Mouse (Mus musculus) neural tube, embryonic 11.5 days (tissue): ENCODE measurements around the gene Cgnl1. TPM values are rescaled to one million over a fixed set of nuclear protein-coding genes. Genes with fewer than 3 reads are reported as not detected.

ENCODE experiments used
- ATAC-seq: fragments of 200-750 bp; cut with Nextera tagmentation; 2 replicates; pipeline ENCODE4 v1.8.0; 2017; ENCODE audit warnings: moderate number of reproducible peaks, mild to moderate bottlenecking, moderate TSS enrichment, moderate library complexity; ENCODE audit not compliant: insufficient read depth, low FRiP score, low TSS enrichment
- DNase-seq: peaks from one replicate; pipeline ENCODE4 v3.0.0-alpha.2; 2015; ENCODE audit warnings: low spot score
- H3K27ac ChIP-seq: fragments of 300-500 bp; sonication (generic); 2 replicates; pipeline ENCODE4 v1.5.1; 2014; ENCODE audit warnings: low read depth, mild to moderate bottlenecking, low read length
- H3K27me3 ChIP-seq: fragments of 300-500 bp; sonication (generic); 2 replicates; pipeline ENCODE4 v1.6.1; 2014; ENCODE audit warnings: mild to moderate bottlenecking, low read length, mixed read lengths; ENCODE audit not compliant: control insufficient read depth, insufficient read depth
- H3K36me3 ChIP-seq: fragments of 300-500 bp; sonication (generic); 2 replicates; pipeline ENCODE4 v1.6.1; 2014; ENCODE audit warnings: mild to moderate bottlenecking, low read length, moderate library complexity, mixed read lengths; ENCODE audit not compliant: control insufficient read depth, insufficient read depth
- H3K4me1 ChIP-seq: fragments of 300-500 bp; sonication (generic); 2 replicates; pipeline ENCODE4 v1.6.1; 2014; ENCODE audit warnings: low read length, mixed read lengths; ENCODE audit not compliant: control insufficient read depth, insufficient read depth
- H3K4me2 ChIP-seq: fragments of 300-500 bp; sonication (generic); 2 replicates; pipeline ENCODE4 v1.6.1; 2014; ENCODE audit warnings: low read depth, mild to moderate bottlenecking, moderate library complexity
- H3K4me3 ChIP-seq: fragments of 300-500 bp; sonication (generic); 2 replicates; pipeline ENCODE4 v1.5.1; 2014; ENCODE audit warnings: low read depth, low read length
- H3K9ac ChIP-seq: fragments of 300-500 bp; sonication (generic); 2 replicates; pipeline ENCODE4 v1.6.1; 2014; ENCODE audit warnings: mild to moderate bottlenecking, low read length
- H3K9me3 ChIP-seq: fragments of 300-500 bp; sonication (generic); 2 replicates; pipeline ENCODE4 v1.6.1; 2016; ENCODE audit warnings: low read length; ENCODE audit not compliant: control insufficient read depth
- WGBS: fragments of 180-500 bp; shearing (Covaris S2); extraction: QIAGEN DNeasy Blood & Tissue Kit; methylation state at CpG from one replicate; pipeline ENCODE4 v1.1.7; 2014; 5-methylcytosine and 5-hydroxymethylcytosine counted together
- polyA plus RNA-seq: library from polyadenylated mRNA; unstranded; fragments of >200 nt; fragmentation: Nextera tagmentation; extraction: Ambion mirVana; gene quantifications from 2 replicates; pipeline ENCODE4 v1.2.1, GENCODE M21; 2014

The Cgnl1 gene
- polyA plus RNA-seq, 1 experiment from 2014 or later: 7.5 TPM

GRCm38 (mm10) chr9:71808640-71809254 lies 37.3 kb upstream of the Cgnl1 start:
- H3K4me3 ChIP-seq: no peak overlapping the region

DNA sequence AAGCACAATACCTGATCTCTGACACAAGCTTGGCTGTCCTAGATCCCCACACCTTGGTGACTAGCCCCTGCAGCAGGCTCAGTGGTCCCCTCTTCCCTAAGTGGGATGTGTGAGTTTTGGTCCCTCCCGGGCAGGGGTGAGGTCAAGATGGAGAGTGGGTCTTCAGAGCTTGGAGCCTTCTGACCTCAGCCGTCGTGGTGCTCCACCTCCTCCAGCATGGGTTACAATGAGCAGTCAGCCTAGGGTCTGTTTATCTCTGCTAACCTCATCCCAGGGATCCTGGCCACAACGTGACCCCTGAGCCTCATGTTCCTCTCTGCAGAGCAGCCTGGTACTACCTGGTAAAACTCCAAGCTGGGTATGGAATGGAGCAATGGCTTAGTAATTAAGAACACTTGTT lies 36.4 kb upstream of the Cgnl1 start:
- H3K4me3 ChIP-seq: no peak overlapping the region
- H3K27me3 ChIP-seq: no peaks in the 10 kb centered on the region
- ATAC-seq (no peak), DNase-seq (no peak)
- no peak overlapping the region for H3K4me2 ChIP-seq
- 0 out of 2 replicates have a peak, but pooled peaks cover 2% of the 10 kb centered on the region for H3K4me1 ChIP-seq
- H3K9ac ChIP-seq: no peak overlapping the region
- 51% methylated on average over 4 of the region's 4 CpGs for WGBS
- no peaks in the 10 kb centered on the region for H3K36me3 ChIP-seq
- no peak overlapping the region for H3K27ac ChIP-seq
- no peaks in the 10 kb centered on the region for H3K9me3 ChIP-seq

More at GRCm38 (mm10) chr9:71808640-71809254, 37.3 kb upstream of the Cgnl1 start:
- Histone ChIP-seq H3K4me1 (0 out of 2 replicates have a peak, but pooled peaks cover 2% of the 10 kb centered on the region), H3K27ac (no peak overlapping the region), H3K27me3 (no peaks in the 10 kb centered on the region), H3K4me2 (peak overlapping the region; percentile 5; the same call in 1 of the 2 replicates), H3K36me3 (no peaks in the 10 kb centered on the region), H3K9me3 (no peaks in the 10 kb centered on the region), H3K9ac (no peak overlapping the region)
- ATAC-seq (no peak), DNase-seq (no peak)
- WGBS: 47% methylated on average over 11 of the region's 11 CpGs

GRCm38 (mm10) chr9:71806422-71806805 lies 35.0 kb upstream of the Cgnl1 start:
- WGBS: 8% methylated on average over 2 of the region's 2 CpGs
- Histone ChIP-seq H3K9me3 (no peaks in the 10 kb centered on the region), H3K9ac (no peak overlapping the region), H3K4me1 (no peaks in the 10 kb centered on the region), H3K27ac (no peak overlapping the region), H3K4me2 (no peak overlapping the region), H3K36me3 (no peaks in the 10 kb centered on the region), H3K4me3 (no peak overlapping the region), H3K27me3 (no peaks in the 10 kb centered on the region)
- DNase-seq (peak; percentile 82), ATAC-seq (no peak)

DNA sequence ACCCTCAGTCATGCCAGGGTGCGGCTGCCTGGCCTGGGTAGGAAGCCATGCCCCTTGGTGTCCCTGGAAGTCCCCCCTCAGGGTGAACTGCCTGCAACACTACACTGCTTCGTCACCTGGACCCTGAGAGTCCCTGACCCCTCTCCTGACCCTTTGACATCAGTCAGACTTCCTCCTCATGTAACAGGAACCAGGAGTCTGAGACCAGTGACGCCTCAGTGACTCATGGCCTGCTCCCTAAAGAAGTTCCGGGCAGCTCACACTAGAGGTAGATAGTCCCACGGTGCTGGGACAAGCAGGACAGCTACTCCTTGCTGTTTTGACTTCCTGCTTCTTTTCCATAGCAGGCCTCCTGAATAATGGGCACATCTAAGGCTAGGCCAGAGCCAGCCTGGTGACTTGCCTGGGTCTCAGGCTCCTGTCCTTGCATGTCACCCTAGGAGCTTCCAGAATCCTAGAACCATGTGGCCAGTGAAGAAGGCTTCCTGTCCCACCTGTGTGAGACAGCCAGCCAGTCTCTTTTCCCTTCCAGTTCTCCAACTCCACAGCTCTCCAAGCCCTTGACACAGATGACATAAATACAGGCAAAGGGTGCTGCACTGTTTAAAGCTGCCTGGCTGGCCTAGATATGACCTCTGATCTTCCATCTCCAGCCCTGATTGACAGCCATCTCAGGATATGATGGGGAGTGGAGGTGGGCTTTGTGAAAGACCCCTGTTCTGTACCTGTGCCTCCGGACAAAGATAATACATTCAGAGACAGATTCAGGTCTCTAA lies 34.4 kb upstream of the Cgnl1 start:
- no peak overlapping the region for H3K9ac ChIP-seq
- WGBS: 58% methylated on average over 6 of the region's 6 CpGs
- no peaks in the 10 kb centered on the region for H3K4me1 ChIP-seq
- no peaks in the 10 kb centered on the region for H3K9me3 ChIP-seq
- H3K27ac ChIP-seq: no peak overlapping the region
- H3K4me3 ChIP-seq: no peak overlapping the region
- no peaks in the 10 kb centered on the region for H3K27me3 ChIP-seq
- DNase-seq (no peak), ATAC-seq (no peak)
- no peak overlapping the region for H3K4me2 ChIP-seq
- no peaks in the 10 kb centered on the region for H3K36me3 ChIP-seq

- H3K9me3 ChIP-seq: no peaks in the 10 kb centered on the region
- no peak for ATAC-seq
- no peak overlapping the region for H3K27ac ChIP-seq
- no peak overlapping the region for H3K4me3 ChIP-seq
- H3K4me2 ChIP-seq: no peak overlapping the region
- no peak for DNase-seq
- WGBS: 50% methylated on average over 6 of the region's 6 CpGs
- no peak overlapping the region for H3K9ac ChIP-seq
- no peaks in the 10 kb centered on the region for H3K36me3 ChIP-seq
- H3K4me1 ChIP-seq: no peaks in the 10 kb centered on the region
- H3K27me3 ChIP-seq: no peaks in the 10 kb centered on the region
These were observed 32.7 kb upstream of the Cgnl1 start for GRCm38 (mm10) chr9:71804116-71804515.

DNA sequence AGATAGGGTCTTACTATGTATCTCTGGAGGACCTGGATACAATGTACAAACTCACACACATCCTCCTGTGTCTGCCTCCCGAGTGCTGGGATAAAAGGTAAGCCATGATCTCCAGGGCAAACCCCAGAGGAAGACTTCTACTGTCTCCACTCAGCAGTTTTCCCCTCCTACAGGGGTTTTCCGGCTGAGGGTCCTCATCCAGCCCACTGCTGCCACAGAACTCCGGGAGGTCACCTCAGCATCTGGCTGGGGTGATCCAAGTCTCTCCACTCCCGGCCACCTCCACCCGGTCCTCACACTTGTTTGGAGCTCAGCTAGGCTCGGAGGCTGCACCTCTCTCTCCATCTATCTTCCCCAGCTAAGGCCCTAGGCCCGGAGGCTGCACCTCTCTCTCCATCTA lies 31.9 kb upstream of the Cgnl1 start:
- Histone ChIP-seq H3K4me1 (no peaks in the 10 kb centered on the region), H3K27ac (no peak overlapping the region), H3K27me3 (no peaks in the 10 kb centered on the region), H3K4me2 (no peak overlapping the region), H3K4me3 (no peak overlapping the region), H3K9ac (no peak overlapping the region), H3K36me3 (no peaks in the 10 kb centered on the region), H3K9me3 (no peaks in the 10 kb centered on the region)
- ATAC-seq (no peak), DNase-seq (no peak)
- 64% methylated on average over 7 of the region's 7 CpGs for WGBS

- Histone ChIP-seq H3K27me3 (no peaks in the 10 kb centered on the region), H3K9ac (no peak overlapping the region), H3K36me3 (no peaks in the 10 kb centered on the region), H3K4me1 (no peaks in the 10 kb centered on the region), H3K4me3 (no peak overlapping the region), H3K4me2 (no peak overlapping the region), H3K27ac (no peak overlapping the region), H3K9me3 (no peaks in the 10 kb centered on the region)
- WGBS: 83% methylated on average over 5 of the region's 5 CpGs
- ATAC-seq (no peak), DNase-seq (no peak)
These were observed 28.2 kb upstream of the Cgnl1 start for GRCm38 (mm10) chr9:71799598-71799997.

GRCm38 (mm10) chr9:71798176-71798575 lies 26.8 kb upstream of the Cgnl1 start:
- Histone ChIP-seq H3K36me3 (no peaks in the 10 kb centered on the region), H3K27ac (no peak overlapping the region), H3K9ac (no peak overlapping the region), H3K9me3 (no peaks in the 10 kb centered on the region), H3K4me2 (no peak overlapping the region), H3K4me1 (no peaks in the 10 kb centered on the region), H3K4me3 (no peak overlapping the region), H3K27me3 (no peaks in the 10 kb centered on the region)
- DNase-seq: no peak
- ATAC-seq: no peak
- WGBS: 64% methylated on average over 5 of the region's 5 CpGs

GRCm38 (mm10) chr9:71777404-71777803 lies 6.0 kb upstream of the Cgnl1 start:
- no peak for DNase-seq
- H3K9ac ChIP-seq: no peak overlapping the region
- ATAC-seq: no peak
- no peaks in the 10 kb centered on the region for H3K27me3 ChIP-seq
- no peak overlapping the region for H3K4me3 ChIP-seq
- 89% methylated on average over 3 of the region's 3 CpGs for WGBS
- H3K9me3 ChIP-seq: peaks cover 3% of the 10 kb centered on the region; the same call in 1 of the 2 replicates
- no peak overlapping the region for H3K4me2 ChIP-seq
- no peak overlapping the region for H3K27ac ChIP-seq
- H3K4me1 ChIP-seq: no peaks in the 10 kb centered on the region
- H3K36me3 ChIP-seq: no peaks in the 10 kb centered on the region; the same call in 1 of the 2 replicates
